Mouse (Mus musculus): ENCODE data around the gene H2-DMa.

DNA sequence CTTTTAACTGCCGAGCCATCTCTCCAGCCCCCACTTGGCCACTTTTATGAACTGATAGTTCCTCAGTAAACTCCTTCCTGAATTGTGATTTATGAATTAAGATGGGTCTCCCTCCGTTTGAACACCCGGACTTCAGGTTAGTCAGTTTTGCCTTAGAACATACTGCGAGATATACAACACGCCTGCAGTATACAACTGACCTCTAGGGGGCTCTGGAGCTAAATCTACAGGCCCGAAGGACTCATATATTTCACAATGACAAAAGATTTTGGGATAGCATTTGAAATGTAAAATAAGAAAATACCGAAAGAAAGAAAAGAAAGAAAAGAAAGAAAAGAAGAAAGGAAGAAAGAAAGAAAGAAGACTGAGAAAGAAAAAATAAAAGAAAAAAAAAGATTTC lies 44.1 kb upstream of the H2-DMa start:
- TF ChIP-seq POLR2A (IDR thresholded peaks at IDR 0.05; ENCODE audit: borderline replicate concordance, insufficient read depth, low read length) (no peak), CTCF (IDR thresholded peaks at IDR 0.05; ENCODE audit: borderline replicate concordance, insufficient read depth, low read depth, low read length) (no peak; the same call in 1 of the 2 replicates)
